Mouse (Mus musculus): ENCODE measurements at regions not wholly inside any gene's neighbourhood (a gene's known extent, or its start where the extent isn't known, plus 50 kb on each side); places are given as distances from the start of the nearest gene placed in this dataset.
A peak's percentile ranks its signal among the peaks of the same experiment; 100 is the strongest.

DNA sequence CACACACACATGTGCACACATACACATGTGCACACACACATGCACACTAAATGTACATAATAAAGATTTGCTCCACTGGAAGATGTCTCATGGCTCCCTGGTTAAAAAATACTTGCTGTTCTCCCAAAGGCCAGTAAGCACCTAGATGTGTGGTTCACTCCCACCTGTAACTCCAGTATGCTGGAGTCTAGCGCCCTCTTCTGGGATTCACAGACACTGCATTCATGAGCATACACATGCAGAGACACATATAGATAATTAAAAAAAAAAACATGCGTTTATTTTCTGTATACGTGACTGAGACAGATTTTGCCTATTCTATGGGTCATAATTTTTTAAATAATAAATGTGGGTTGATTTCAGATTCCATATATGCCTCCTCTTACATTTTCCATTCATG, 747.5 kb upstream of the Jmjd1c start:
- DNase-seq (ENCODE audit: low read depth), result no peak
- TF ChIP-seq POLR2A (IDR thresholded peaks at IDR 0.05; ENCODE audit: borderline replicate concordance, extremely low read depth, insufficient read depth, insufficient read length, poor library complexity, severe bottlenecking) (no peak), CTCF (IDR thresholded peaks at IDR 0.05; ENCODE audit: borderline replicate concordance, extremely low read depth, insufficient read depth, insufficient read length) (no peak)

- TF ChIP-seq POLR2A (IDR thresholded peaks at IDR 0.05; ENCODE audit: borderline replicate concordance, extremely low read depth, insufficient read depth, insufficient read length, poor library complexity, severe bottlenecking) (no peak), CTCF (IDR thresholded peaks at IDR 0.05; ENCODE audit: borderline replicate concordance, extremely low read depth, insufficient read depth, insufficient read length) (no peak)
- no peak for DNase-seq (ENCODE audit: low read depth)
Measured at GRCm38 (mm10) chr10:66351036-66351435, 744.9 kb upstream of the Jmjd1c start.

DNA sequence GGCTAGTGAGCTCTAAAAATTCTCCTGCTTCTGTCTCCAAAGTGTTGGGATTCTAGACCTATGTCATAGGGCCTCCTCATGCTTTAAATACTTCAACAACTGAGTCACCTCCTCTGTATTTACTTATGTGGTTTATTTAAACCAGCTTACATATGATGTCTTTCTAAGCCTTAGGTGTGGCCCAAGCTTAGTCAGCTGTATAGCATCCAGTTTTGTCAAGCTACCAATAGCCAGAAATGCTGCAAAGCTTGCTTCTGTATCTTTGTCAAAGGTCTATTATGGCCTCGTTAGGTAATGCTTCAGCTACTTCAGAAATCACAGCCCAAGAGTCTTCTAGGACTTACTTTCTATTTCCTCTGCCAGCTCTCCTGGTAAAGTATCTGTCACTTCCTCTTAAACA, 741.9 kb upstream of the Jmjd1c start:
- TF ChIP-seq CTCF (IDR thresholded peaks at IDR 0.05; ENCODE audit: borderline replicate concordance, extremely low read depth, insufficient read depth, insufficient read length), result no peak
- DNase-seq (ENCODE audit: low read depth), result no peak

DNA sequence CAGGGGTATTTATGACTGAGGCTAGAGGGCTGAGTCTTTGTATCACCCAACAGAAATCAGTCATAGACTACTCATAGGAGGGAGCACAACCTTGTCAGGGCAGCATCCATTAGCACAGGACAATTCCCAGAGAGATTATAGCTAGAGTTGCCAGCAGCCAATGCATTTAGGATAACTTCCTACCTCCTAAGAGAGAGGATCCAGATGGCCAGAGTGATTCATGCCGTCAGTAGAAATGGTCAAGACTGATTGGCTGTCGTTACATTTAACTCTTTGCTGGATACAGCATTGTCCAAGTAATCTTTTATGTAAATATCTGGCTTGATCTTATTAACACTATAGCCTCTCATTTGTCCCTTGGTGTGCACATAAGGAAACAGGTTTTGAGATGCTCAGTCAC, 740.9 kb upstream of the Jmjd1c start:
- TF ChIP-seq POLR2A (IDR thresholded peaks at IDR 0.05; ENCODE audit: borderline replicate concordance, extremely low read depth, insufficient read depth, insufficient read length, poor library complexity, severe bottlenecking) (no peak), CTCF (IDR thresholded peaks at IDR 0.05; ENCODE audit: borderline replicate concordance, extremely low read depth, insufficient read depth, insufficient read length) (no peak)
- no peak for DNase-seq (ENCODE audit: low read depth)

DNA sequence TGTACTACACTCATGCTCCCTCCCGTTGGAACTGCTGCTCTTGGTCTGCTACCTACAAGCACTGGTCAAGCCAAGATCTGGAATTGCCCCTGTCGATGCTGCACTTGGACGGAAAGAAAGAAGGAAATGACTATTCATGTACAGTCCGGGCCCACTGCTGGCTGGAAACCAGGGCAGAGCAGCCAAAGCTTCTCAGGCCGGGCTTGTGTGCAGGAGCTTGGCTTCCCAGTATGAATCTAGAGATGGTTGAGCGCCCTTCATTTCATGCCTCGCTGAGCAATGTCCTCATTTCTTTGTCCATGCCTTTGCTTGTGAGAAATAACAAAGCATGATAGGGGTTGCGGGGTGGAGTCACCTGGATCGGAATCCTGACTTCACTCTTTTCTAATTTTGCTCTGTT, 738.2 kb upstream of the Jmjd1c start:
- TF ChIP-seq POLR2A (IDR thresholded peaks at IDR 0.05; ENCODE audit: borderline replicate concordance, extremely low read depth, insufficient read depth, insufficient read length, poor library complexity, severe bottlenecking) (no peak), CTCF (IDR thresholded peaks at IDR 0.05; ENCODE audit: borderline replicate concordance, extremely low read depth, insufficient read depth, insufficient read length) (no peak)
- DNase-seq (ENCODE audit: low read depth), result peak; percentile 76

GRCm38 (mm10) chr10:66370096-66370495, 725.8 kb upstream of the Jmjd1c start:
- TF ChIP-seq CTCF (IDR thresholded peaks at IDR 0.05; ENCODE audit: borderline replicate concordance, extremely low read depth, insufficient read depth, insufficient read length) (no peak), POLR2A (IDR thresholded peaks at IDR 0.05; ENCODE audit: borderline replicate concordance, extremely low read depth, insufficient read depth, insufficient read length, poor library complexity, severe bottlenecking) (no peak)
- peak; percentile 59 for DNase-seq (ENCODE audit: low read depth)

DNA sequence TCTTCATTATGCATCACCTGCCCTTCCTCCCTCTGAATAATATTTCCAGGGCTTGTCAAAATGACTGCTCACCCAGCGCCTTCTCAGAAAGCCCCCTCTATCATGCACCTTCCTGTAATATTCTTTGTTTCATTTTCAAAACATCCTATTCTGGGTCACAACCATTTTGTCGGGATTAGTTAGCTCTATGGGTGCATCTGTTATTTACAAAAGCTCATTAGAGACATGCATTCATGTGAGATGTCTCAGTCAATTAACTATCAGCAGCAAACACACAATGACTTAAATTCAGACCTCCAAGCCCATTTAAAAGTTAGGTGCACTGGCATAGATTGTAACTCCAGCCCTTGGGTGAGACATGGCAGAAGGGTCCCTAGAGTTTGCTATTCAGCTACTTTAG, 724.2 kb upstream of the Jmjd1c start:
- no peak for TF ChIP-seq CTCF (IDR thresholded peaks at IDR 0.05; ENCODE audit: borderline replicate concordance, extremely low read depth, insufficient read depth, insufficient read length)
- no peak for TF ChIP-seq POLR2A (IDR thresholded peaks at IDR 0.05; ENCODE audit: borderline replicate concordance, extremely low read depth, insufficient read depth, insufficient read length, poor library complexity, severe bottlenecking)
- no peak for DNase-seq (ENCODE audit: low read depth)

Measured in brain, embryonic 14.5 days (tissue).